Comparison of ENCODE assay signal across 8 mouse cellular contexts in the genomic region with DNA sequence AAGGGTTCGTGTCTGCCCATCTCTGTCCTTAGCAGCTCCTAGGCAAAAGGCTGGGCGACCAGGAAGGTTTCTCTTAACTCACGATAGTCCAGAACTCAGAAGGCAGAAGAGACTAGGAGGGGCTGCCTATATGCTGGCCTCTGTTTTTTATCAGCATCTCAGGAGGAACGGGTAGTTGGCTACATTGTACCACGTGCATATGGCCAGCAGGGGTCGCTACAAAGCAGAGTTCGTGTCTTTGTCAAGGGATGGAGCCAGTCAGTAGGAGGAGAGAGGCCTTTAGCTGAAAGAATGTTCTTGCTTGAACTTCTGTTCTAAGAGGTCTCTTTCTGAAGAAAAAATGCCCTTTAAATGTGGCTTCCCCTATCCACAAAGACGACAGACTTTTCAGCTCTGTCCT. TPM values are rescaled to one million over a fixed set of nuclear protein-coding genes. Genes with fewer than 3 reads are reported as not detected.
DNase-seq lines count a peak whose midpoint lies in the region; ATAC-seq lines count a peak whose summit lies in the region.

No protein-coding gene starts in this region.

- no peaks in the 10 kb centered on the region for H3K36me3 ChIP-seq in hindbrain, embryonic 15.5 days

- ATAC-seq in hindbrain, embryonic 15.5 days (ENCODE audit: low FRiP score, low read depth), result peak; percentile 58; the same call in 1 of the 2 replicates

- no peak overlapping the region for H3K9ac ChIP-seq in hindbrain, embryonic 15.5 days

- WGBS in hindbrain, embryonic 15.5 days, result 9% methylated on average over 8 of the region's 8 CpGs

- H3K4me3 ChIP-seq in hindbrain, embryonic 15.5 days, result no peak overlapping the region

- no peak overlapping the region for H3K27ac ChIP-seq in hindbrain, embryonic 15.5 days (replicated peaks)

- DNase-seq in Muller cell, postnatal 12 days (ENCODE audit: inconsistent ontology term), result peak; percentile 62
- peak; percentile 27 for DNase-seq in cerebellum, adult 9-11 months
- DNase-seq in frontal cortex, postnatal 36 days (ENCODE audit: low spot score in 2 of 2), result peak; percentile 75 to 82
- peak; percentile 41 for DNase-seq in left cerebral cortex, adult 11 months (ENCODE audit: low spot score)
- peak; percentile 81 to 89 for DNase-seq in lung, postnatal 4 days
- DNase-seq in right cerebral cortex, postnatal 10 days (ENCODE audit: low spot score in 2 of 2), result peak; percentile 76 to 88
- peak; percentile 80 for DNase-seq in urinary bladder, postnatal 25 days (ENCODE audit: low spot score)

- H3K4me1 ChIP-seq in hindbrain, embryonic 15.5 days (replicated peaks), result peaks cover 7% of the 10 kb centered on the region

- H3K27me3 ChIP-seq in hindbrain, embryonic 15.5 days, result peaks cover 10% of the 10 kb centered on the region; the same call in 1 of the 2 replicates

- H3K9me3 ChIP-seq in hindbrain, embryonic 15.5 days, result no peaks in the 10 kb centered on the region

- no peak overlapping the region for H3K4me2 ChIP-seq in hindbrain, embryonic 15.5 days

RNA-seq across cellular contexts. Expression of a gene that starts 46.1 kb away (rescaled TPM):
- 18.9 and 19.1 TPM in 2 replicates for polyA plus RNA-seq in hindbrain, embryonic 15.5 days (2015; fragmentation: Nextera tagmentation; extraction: Ambion mirVana)

RNA-seq across cellular contexts. Expression of a gene that starts 47.2 kb away (rescaled TPM):
- 8.7 TPM in 2 replicates for polyA plus RNA-seq in hindbrain, embryonic 15.5 days (2015; fragmentation: Nextera tagmentation; extraction: Ambion mirVana)

Comparison
In these comparisons a context has a peak if more than half of its experiments do, and no peak if none do; other contexts are left out.
1. DNase-seq: peak in every context shown above with its lines; median percentile 85 in lung, postnatal 4 days; 82 in right cerebral cortex, postnatal 10 days; 80 in urinary bladder, postnatal 25 days; 78 in frontal cortex, postnatal 36 days; 62 in Muller cell, postnatal 12 days; 41 in left cerebral cortex, adult 11 months; 27 in cerebellum, adult 9-11 months.